ENCODE assay signal across 9 mouse cellular contexts in genomic region chr17:28485446-28485948, GRCm38 (mm10). TPM values are rescaled to one million over a fixed set of nuclear protein-coding genes. Genes with fewer than 3 reads are reported as not detected.
A peak's percentile ranks its signal among the peaks of the same experiment; 100 is the strongest.
DNase-seq lines count a peak whose midpoint lies in the region; ATAC-seq lines count a peak whose summit lies in the region.
"Had no signal": no experiment of that assay in that cellular context is flagged by ENCODE, and none has a peak within 500 bp of the region (broad histone marks: within the 10 kb centered on the region; RNA-seq: fewer than 3 reads in every experiment).

No protein-coding gene starts in this region.

- H3K36me3 ChIP-seq in midbrain, embryonic 13.5 days, result no peaks in the 10 kb centered on the region

- H3K4me2 ChIP-seq in midbrain, embryonic 13.5 days (replicated peaks), result peak overlapping the region; percentile 66

- peak; percentile 47 for ATAC-seq in frontal cortex, adult (ENCODE audit: low TSS enrichment)
- peak; percentile 82 for ATAC-seq in midbrain, embryonic 13.5 days

- peak overlapping the region; percentile 84 for H3K9ac ChIP-seq in midbrain, embryonic 13.5 days (replicated peaks)

- no peak for DNase-seq in frontal cortex, postnatal 25 days (ENCODE audit: low spot score in 2 of 2)
- DNase-seq in gastrocnemius, adult 18-20 months (ENCODE audit: low spot score), result peak; percentile 51
- DNase-seq in induced T-regulatory cell, adult 2 months (ENCODE audit: low read depth), result peak; percentile 73
- peak; percentile 42 for DNase-seq in liver
- peak; percentile 45 to 80 for DNase-seq in spleen, postnatal 4 days (ENCODE audit: low spot score in 2 of 2)

- no peaks in the 10 kb centered on the region for H3K27me3 ChIP-seq in midbrain, embryonic 13.5 days

- H3K4me1 ChIP-seq in brown adipose tissue, adult 24 weeks (ENCODE audit: control insufficient read depth, insufficient read depth, insufficient read length, low read length), result no peaks in the 10 kb centered on the region
- H3K4me1 ChIP-seq in midbrain, embryonic 13.5 days (replicated peaks), result peaks cover 15% of the 10 kb centered on the region

- peak overlapping the region; percentile 91 for H3K4me3 ChIP-seq in brown adipose tissue, adult 24 weeks (ENCODE audit: insufficient read depth, low read depth, low read length)
- peak overlapping the region; percentile 87 for H3K4me3 ChIP-seq in midbrain, embryonic 13.5 days (replicated peaks)

- no peak overlapping the region for H3K27ac ChIP-seq in brown adipose tissue, adult 24 weeks (replicated peaks; ENCODE audit: low read depth, low read length)
- H3K27ac ChIP-seq in midbrain, embryonic 13.5 days, result peak overlapping the region; percentile 92

- WGBS in midbrain, embryonic 13.5 days, result 0% methylated on average over 58 of the region's 77 CpGs

- no peaks in the 10 kb centered on the region for H3K9me3 ChIP-seq in midbrain, embryonic 13.5 days

RNA-seq across cellular contexts. Expression of gene Fkbp5, which starts 31.8 kb away (rescaled TPM):
- polyA plus RNA-seq in brown adipose tissue, adult 24 weeks (2012; ENCODE audit: insufficient read depth, insufficient read length, missing spikeins), result 3.9 and 4.1 TPM in 2 replicates
- 10 to 100 TPM; 54.0 to 92.7 TPM for total RNA-seq in gastrocnemius, adult 18-20 months (2021)
- polyA plus RNA-seq in midbrain, embryonic 13.5 days (2015; fragmentation: Nextera tagmentation; extraction: Ambion mirVana), result 30.0 and 30.9 TPM in 2 replicates

RNA-seq across cellular contexts. Expression of gene Armc12, which starts 45.1 kb away (rescaled TPM):
- not detected in 2 replicates for polyA plus RNA-seq in brown adipose tissue, adult 24 weeks (2012; ENCODE audit: insufficient read depth, insufficient read length, missing spikeins)
- total RNA-seq in gastrocnemius, adult 18-20 months (2021), result not detected
- polyA plus RNA-seq in midbrain, embryonic 13.5 days (2015; fragmentation: Nextera tagmentation; extraction: Ambion mirVana), result not detected in 2 replicates
- total RNA-seq: layer of hippocampus, adult 18-20 months had no signal

Comparison
In these comparisons a context has a peak if more than half of its experiments do, and no peak if none do; other contexts are left out.
1. DNase-seq: peak in gastrocnemius, adult 18-20 months (single experiment), induced T-regulatory cell, adult 2 months (single experiment), liver (single experiment) and spleen, postnatal 4 days (2 of 2); none in frontal cortex, postnatal 25 days (0 of 2).